Mouse (Mus musculus) MN1 (cell line): ENCODE measurements around the gene Nhlh1.

ENCODE experiments used
- DNase-seq: peaks from one replicate; pipeline ENCODE4 v3.0.0-alpha.2; 2016; ENCODE audit warnings: low spot score

Gene Nhlh1

GRCm38 (mm10) chr1:172016660-172017516, 40.5 kb downstream of the Nhlh1 start:
- DNase-seq: no peak

DNA sequence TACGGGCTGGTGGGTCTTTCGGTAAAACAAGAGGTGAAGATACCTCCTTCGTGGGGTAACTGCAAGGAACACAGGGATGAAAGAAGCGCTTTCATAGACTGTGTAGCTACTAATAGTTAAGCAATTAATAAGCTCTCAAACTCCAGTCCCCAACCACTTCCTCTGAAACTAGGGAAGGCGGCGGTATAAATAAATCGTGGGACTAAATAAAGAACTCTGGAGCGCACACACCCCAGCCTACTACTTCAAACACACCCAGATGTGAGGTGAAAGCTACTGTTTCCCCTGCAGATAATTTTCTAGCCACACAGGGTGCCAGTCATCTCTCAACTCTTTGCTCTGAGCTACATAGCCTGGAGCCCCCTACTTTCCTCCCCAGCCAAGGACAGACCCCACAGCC, 41.3 kb downstream of the Nhlh1 start:
- no peak for DNase-seq

GRCm38 (mm10) chr1:172015312-172015939, 41.9 kb downstream of the Nhlh1 start:
- no peak for DNase-seq

GRCm38 (mm10) chr1:172014771-172015170, 42.6 kb downstream of the Nhlh1 start:
- DNase-seq: no peak

DNA sequence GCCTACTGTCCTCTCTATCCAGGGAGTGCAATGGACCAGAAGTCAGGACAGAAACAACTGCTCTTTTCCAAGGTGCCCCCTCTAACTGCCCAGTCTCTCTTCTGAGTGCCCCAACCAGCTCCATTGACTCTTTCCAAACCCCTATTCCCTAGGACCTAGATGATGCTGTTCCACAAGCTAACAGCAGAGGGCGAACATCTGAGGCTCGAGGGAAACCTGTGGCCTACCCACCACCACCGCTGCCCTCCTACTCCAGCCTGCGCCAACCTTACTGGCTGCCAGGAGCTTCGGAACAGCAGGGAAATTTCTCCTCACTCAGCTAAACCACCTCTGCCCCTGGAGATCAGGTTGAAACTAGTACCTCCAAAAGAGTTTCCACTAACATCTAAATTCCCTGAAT, 45.3 kb downstream of the Nhlh1 start:
- peak; percentile 78 for DNase-seq

GRCm38 (mm10) chr1:172010042-172010824, 47.1 kb downstream of the Nhlh1 start:
- no peak for DNase-seq

DNA sequence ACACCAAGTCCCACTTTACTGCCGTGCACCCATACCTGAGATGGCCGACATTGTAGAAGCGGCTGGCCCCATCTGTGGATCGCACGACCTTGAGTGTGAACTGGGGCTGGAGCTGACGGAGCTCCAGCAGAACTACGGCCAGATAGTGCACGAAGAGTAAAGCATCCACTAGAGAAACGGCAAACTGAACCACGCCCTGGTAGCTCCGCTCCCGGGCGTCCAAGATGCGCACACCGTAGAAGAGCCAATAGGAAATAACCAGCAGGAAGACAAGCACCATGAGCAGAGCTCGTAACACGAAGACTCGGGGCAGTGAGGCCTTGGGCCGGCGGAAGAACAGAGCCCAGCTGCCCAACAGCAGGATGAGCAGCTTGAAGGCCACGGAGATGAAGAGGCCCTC, 48.0 kb downstream of the Nhlh1 start:
- DNase-seq: no peak

DNA sequence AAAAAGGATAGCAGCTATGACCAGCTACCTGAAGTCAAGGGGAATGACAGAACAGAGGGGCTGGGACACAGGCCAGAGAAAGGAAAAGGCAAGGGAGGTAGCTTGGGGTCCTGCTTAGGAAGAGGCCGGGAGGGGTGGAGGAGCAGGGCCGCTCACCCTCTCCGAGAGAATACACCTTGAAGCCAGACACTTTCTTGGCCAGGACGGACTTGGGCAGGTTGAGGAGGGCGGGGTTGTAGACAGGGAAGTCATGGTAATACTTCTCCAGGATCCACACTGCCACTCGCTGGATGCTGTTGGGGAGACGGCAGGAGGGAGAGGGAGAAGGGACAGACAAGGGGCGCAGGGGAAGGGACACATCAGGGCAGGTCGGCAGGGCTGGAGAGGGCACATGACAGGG, 49.0 kb downstream of the Nhlh1 start:
- DNase-seq: no peak

- DNase-seq: no peak
Observed at GRCm38 (mm10) chr1:172007761-172008160, 49.6 kb downstream of the Nhlh1 start.
